Mouse (Mus musculus) lung, adult 2 months (tissue): ENCODE measurements around the gene A930004D18Rik. TPM values are rescaled to one million over a fixed set of nuclear protein-coding genes. Genes with fewer than 3 reads are reported as not detected.

Source experiments
- DNase-seq: peaks from one replicate; pipeline ENCODE4 v3.0.0; 2022
- H3K4me1 ChIP-seq: fragments of 200-500 bp; 2 replicates; pipeline ENCODE4 v1.6.1; 2011; ENCODE audit warnings: low read length; ENCODE audit not compliant: control insufficient read depth, insufficient read depth
- H3K4me3 ChIP-seq: fragments of 200-500 bp; replicated peaks from 2 replicates; pipeline ENCODE3; 2011; ENCODE audit warnings: low read depth, mild to moderate bottlenecking, control low read depth, low read length; ENCODE audit errors: extremely low read depth
- CTCF ChIP-seq: fragments of 200-500 bp; IDR thresholded peaks from 2 replicates; pipeline ENCODE4 v1.5.1; 2011; ENCODE audit warnings: mild to moderate bottlenecking, low read length, control low read depth; ENCODE audit not compliant: insufficient read depth
- POLR2A ChIP-seq: fragments of 200-500 bp; IDR thresholded peaks from 2 replicates; pipeline ENCODE4 v1.6.1; 2011; ENCODE audit warnings: low read depth, mild to moderate bottlenecking, control low read depth, low read length, borderline replicate concordance; ENCODE audit errors: extremely low read depth
- WGBS: fragments of 180-500 bp; shearing (Covaris S2); methylation state at CpG from one replicate; pipeline ENCODE4 v1.1.7; 2018; 5-methylcytosine and 5-hydroxymethylcytosine counted together
- polyA plus RNA-seq: library from polyadenylated mRNA; depleted of rRNA; stranded (reverse); fragments of >200 nt; gene quantifications from 2 replicates; pipeline ENCODE4 v1.2.3, GENCODE M21; 2012

The A930004D18Rik gene
- polyA plus RNA-seq, 1 experiment: 4.4 TPM

DNA sequence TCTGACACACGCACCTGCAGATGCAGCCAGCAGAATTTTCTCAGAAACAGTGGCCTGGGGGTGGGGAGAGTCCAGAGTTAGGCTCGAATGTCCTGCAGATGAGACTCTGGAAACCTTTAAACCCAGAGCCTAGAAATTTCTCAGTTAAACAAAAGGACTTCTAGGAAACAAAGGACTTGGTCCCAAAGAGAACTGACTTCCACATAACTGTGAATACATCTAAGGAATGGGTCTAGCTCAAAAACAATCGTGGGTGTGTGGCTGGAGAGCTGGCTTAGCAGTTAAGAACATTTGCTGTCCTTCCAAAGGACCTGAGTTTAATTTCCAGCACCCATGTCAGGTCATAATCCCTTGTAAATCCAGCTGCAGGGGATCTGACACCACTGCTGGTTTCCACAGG, 22.0 kb downstream of the A930004D18Rik start:
- H3K4me3 ChIP-seq: no peak overlapping the region
- no peak for TF ChIP-seq POLR2A
- TF ChIP-seq CTCF: no peak
- no peak for DNase-seq
- WGBS: 60% methylated on average over 3 of the region's 3 CpGs
- no peaks in the 10 kb centered on the region for H3K4me1 ChIP-seq

DNA sequence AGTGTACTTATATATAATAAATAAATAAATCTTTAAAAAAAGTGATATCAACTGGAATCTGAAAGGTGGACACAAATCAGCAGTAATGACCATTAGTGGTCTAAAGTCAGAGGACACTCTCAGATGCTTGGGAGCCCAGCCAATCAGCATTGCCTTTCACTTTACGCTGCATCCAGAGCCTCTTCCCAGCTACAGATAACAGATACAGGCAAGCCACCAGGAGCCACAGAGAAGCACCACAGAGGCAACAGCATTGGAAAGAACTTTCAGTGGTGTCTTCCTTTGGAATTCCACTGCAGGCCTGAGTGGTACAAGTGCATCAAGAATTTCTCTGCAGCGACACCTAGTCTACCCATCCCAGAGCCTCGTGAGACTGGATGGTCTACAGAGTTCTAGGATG, 24.7 kb downstream of the A930004D18Rik start:
- Histone ChIP-seq H3K4me3 (no peak overlapping the region), H3K4me1 (no peaks in the 10 kb centered on the region)
- 92% methylated on average over 3 of the region's 3 CpGs for WGBS
- no peak for DNase-seq
- TF ChIP-seq POLR2A (no peak), CTCF (no peak)

DNA sequence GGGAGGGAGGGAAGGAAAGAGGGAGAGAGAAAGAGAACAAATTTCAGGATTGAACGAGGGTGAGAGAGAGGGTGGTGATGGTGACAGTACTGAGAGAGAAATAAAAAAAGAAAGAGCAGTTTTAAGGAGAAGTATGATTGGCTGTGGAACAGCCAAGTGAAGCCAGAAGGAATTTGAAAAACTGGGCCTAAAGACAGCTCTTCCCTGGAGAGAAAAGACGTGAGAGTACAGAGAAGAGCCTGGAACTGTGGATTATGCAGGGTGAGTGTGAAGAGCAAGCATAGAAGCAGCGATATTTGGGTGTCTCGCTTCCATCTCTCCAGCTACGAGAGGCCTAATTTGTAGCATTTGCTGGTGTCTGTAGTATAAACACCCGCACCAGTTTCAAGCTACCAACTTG, 26.3 kb downstream of the A930004D18Rik start:
- no peak for TF ChIP-seq CTCF
- no peak for TF ChIP-seq POLR2A
- WGBS: 86% methylated on average over 6 of the region's 6 CpGs
- Histone ChIP-seq H3K4me1 (no peaks in the 10 kb centered on the region), H3K4me3 (no peak overlapping the region)
- no peak for DNase-seq

DNA sequence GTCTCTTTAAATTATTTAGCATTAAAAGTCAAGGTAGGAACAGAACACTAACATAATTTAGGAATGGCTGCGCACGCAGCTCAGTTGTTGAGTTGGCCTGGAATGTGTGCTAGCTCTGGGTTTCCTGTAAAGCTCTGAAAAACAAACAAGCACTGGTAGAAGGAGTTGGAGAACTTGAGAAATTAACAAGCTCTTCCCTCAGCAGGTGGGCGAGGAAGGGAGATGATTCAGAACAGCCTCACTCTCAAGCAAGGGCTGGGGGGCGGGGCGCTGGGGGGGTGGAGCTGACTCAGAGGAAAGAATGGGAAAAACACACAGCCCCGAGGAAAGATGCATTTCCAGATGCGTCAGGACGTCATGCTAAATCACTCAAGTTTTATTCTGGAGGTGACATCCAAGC, 32.4 kb downstream of the A930004D18Rik start:
- DNase-seq: no peak
- H3K4me3 ChIP-seq: no peak overlapping the region
- 44% methylated on average over 8 of the region's 8 CpGs for WGBS
- no peaks in the 10 kb centered on the region for H3K4me1 ChIP-seq
- no peak for TF ChIP-seq CTCF
- TF ChIP-seq POLR2A: no peak

DNA sequence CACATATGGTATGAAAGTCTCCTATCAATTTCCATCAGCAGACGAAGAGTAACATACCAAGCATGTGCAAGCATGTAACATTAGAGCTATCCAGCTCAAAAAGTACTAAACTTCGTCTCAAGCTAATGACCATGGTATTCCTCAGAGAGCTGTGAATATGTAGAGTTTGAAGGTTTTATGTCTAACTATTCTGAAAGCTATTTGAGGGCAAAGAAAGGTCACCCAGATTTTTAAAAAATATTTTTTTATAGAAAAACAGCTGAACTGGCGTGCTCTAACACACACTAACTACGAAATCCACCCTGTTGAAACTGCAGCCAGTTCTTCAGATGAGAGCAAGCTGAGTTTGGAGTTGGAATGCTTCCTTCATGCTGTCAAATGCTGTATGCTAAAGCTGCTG, 33.3 kb downstream of the A930004D18Rik start:
- TF ChIP-seq POLR2A (no peak), CTCF (no peak)
- WGBS: 75% methylated on average over 4 of the region's 4 CpGs
- no peaks in the 10 kb centered on the region for H3K4me1 ChIP-seq
- DNase-seq: no peak
- no peak overlapping the region for H3K4me3 ChIP-seq

DNA sequence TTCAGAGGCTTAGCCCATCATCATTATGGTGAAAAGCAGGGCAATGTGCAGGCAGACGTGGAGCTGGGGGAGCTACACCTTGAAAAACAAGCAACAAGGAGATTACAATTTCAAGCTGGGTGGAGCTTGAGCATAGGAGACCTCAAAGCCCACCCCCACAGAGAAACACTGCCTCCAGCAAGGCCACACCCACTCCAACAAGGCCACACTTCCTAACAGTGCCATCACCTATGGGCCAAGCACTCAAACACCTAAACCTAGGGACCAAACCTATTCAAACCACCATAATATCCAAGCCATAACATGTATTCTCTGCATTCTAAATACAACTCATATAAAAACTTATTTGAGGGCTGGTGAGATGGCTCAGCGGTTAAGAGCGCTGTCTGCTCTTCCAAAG, 35.2 kb downstream of the A930004D18Rik start:
- no peak for DNase-seq
- Histone ChIP-seq H3K4me1 (no peaks in the 10 kb centered on the region), H3K4me3 (no peak overlapping the region)
- WGBS: 96% methylated on average over 3 of the region's 3 CpGs
- TF ChIP-seq CTCF (no peak), POLR2A (no peak)

DNA sequence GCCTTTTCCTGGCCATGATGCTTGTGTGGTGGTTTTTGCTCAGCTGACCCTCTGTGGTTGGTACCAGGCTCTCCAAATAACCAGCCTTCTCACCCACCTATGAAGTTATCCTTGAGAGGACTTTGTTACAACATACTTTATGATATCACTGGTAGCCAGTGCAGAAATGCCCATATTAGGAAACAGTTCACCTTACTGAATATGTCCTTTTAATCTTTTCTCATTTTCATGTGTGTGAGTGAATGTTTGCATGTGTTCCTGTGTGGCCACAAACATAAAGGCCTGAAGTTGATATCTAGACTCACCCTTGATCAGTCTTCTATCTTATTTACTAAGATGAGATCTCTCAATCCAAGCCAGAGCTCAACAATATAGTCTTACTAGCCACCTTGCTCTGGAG, 40.7 kb downstream of the A930004D18Rik start, which contains the start of gene H2al2a:
Gene H2al2a (minus strand): TSS at position 101 of the 400 bp plus-strand sequence.
- no peak for DNase-seq
- H3K4me1 ChIP-seq: no peaks in the 10 kb centered on the region
- TF ChIP-seq POLR2A (no peak), CTCF (no peak)
- no peak within 1 kb of the TSS for H3K4me3 ChIP-seq

DNA sequence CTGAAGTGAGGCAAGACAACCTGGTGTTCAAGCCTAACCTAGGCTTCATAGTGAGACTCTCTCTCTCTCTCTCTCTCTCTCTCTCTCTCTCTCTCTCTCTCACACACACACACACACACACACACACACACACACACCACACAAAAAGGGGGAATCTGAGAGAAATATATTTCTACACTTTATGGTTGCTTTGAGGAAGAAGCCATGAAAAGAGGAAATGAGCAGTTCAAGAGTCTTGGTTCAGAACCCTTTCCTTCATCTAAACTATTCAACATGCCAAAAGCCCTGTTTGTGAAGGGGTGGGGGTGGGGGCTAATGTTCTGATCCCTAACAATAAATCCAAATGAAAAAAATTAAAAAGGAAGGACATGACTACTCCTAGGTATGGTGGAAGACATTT, 48.0 kb downstream of the A930004D18Rik start:
- no peak for DNase-seq
- TF ChIP-seq CTCF: no peak
- TF ChIP-seq POLR2A: no peak
- H3K4me3 ChIP-seq: no peak overlapping the region
- no peaks in the 10 kb centered on the region for H3K4me1 ChIP-seq

DNA sequence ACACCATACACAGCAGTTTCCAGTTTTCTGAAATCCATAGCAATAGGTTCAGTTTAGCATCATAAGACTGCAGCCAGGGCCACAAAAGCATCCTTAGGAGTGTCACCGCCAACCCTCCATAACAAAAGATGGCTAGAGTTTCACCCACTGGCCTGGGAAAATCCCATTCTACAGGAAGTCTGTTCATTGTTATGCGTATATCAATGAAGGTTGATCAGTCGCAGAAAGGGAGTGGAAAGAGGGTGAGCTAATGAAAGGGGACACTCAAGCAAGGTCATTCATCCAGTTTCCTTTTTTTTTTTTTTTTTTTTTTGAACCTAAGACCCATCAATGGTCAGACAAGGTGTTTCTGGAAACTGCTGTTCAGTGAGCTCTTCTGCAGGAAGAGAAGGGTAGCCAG, 48.4 kb downstream of the A930004D18Rik start:
- no peak for DNase-seq
- Histone ChIP-seq H3K4me3 (no peak overlapping the region), H3K4me1 (no peaks in the 10 kb centered on the region)
- TF ChIP-seq CTCF (no peak), POLR2A (no peak)
- 63% methylated on average over 3 of the region's 3 CpGs for WGBS

DNA sequence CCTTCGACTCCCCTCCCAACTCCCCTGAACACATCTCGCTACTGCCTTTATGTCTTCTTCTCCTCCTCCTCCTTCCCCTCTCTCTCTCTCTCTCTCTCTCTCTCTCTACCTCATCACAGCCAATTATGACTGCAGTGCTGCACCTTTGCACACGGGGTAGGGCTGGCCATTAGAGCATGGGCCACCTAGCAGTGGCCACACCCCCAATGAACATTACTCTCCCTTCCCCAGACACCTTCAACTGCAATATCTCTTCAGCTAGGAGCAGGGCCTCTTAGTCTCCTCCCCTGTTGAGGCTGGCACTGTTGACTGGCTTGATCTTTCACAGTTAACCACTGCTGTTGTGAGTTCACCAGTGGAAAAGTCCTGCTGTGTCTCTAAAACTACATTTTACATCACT, 50.8 kb downstream of the A930004D18Rik start:
- WGBS: 86% methylated on average over 3 of the region's 3 CpGs

DNA sequence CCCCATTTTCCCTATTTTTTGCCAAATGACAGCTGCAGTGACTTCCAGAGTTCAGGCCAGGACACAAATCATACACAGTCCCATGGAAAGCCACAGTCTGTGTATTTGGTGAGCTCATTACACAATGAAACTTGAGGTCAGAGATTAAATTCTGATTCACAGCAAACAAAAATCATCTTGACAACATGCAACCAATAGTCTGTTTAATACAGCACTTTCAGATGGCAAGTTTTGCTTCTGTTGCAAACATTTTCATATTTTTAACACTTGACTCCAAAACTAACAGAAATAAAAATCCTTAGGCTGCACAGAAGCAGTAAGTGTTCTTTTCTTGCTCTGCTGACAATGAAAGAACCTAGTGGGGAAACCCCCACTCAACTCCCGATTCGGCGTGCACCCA, 52.8 kb downstream of the A930004D18Rik start:
- Histone ChIP-seq H3K4me3 (no peak overlapping the region), H3K4me1 (no peaks in the 10 kb centered on the region)
- no peak for TF ChIP-seq POLR2A
- TF ChIP-seq CTCF: no peak
- WGBS: 94% methylated on average over 3 of the region's 3 CpGs
- DNase-seq: no peak

More for the DNA sequence above, 50.8 kb downstream of the A930004D18Rik start:
- Histone ChIP-seq H3K4me1 (no peaks in the 10 kb centered on the region), H3K4me3 (no peak overlapping the region)
- no peak for DNase-seq
- TF ChIP-seq CTCF: no peak
- TF ChIP-seq POLR2A: no peak
